Comparison of ENCODE assay signal across 11 mouse cellular contexts in the genomic region with DNA sequence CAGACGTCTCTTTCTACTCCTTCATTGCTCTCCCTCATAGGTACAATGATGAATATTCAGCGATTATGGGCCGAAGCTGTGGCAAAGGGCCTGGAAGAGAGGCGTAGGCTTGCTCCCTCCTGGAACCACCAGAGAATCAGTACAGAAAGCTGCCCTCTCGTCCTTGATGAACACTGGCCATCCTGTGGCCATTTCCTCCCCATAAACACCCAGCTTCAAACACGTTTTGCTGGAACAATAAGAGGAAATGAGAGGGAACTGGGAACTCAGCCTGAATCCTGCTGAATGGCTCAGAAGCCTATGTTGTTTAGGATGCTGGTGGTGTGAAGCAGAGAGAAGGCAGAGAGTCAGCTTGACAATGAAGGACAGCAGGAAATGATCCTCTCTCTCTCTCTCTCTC. TPM values are rescaled to one million over a fixed set of nuclear protein-coding genes. Genes with fewer than 3 reads are reported as not detected.
DNase-seq lines count a peak whose midpoint lies in the region; ATAC-seq and TF ChIP-seq lines count a peak whose summit lies in the region.
"Had no signal": no experiment of that assay in that cellular context is flagged by ENCODE, and none has a peak within 500 bp of the region (broad histone marks: within the 10 kb centered on the region; RNA-seq: fewer than 3 reads in every experiment).

No protein-coding gene starts in this region.

- no peak for ATAC-seq in heart, embryonic 16.5 days (replicated peaks; ENCODE audit: extremely low read depth, insufficient read depth, low FRiP score)
- ATAC-seq: CD4-positive, CD25-positive, alpha-beta regulatory T cell, adult 4 months had no signal

- peak overlapping the region; percentile 25; the same call in 1 of the 2 replicates for H3K27ac ChIP-seq in layer of hippocampus, adult 2 months
- H3K27ac ChIP-seq in heart, embryonic 16.5 days (ENCODE audit: low read length): peak overlapping the region; percentile 87
- H3K27ac ChIP-seq in cerebellum, adult 2 months (ENCODE audit: insufficient read depth, low read length): no peak overlapping the region
- H3K27ac ChIP-seq: liver, embryonic 14.5 days had no signal

- 61% methylated on average over 6 of the region's 6 CpGs for WGBS in heart, embryonic 16.5 days
- WGBS in cerebellum, adult 2 months: 80% methylated on average over 6 of the region's 6 CpGs

- H3K9me3 ChIP-seq in heart, embryonic 16.5 days (replicated peaks; ENCODE audit: control insufficient read depth, low read length): no peaks in the 10 kb centered on the region

- H3K27me3 ChIP-seq in heart, embryonic 16.5 days (ENCODE audit: control insufficient read depth, insufficient read depth, low read length): no peaks in the 10 kb centered on the region
- no peaks in the 10 kb centered on the region for H3K27me3 ChIP-seq in cerebellum, adult 2 months (ENCODE audit: control insufficient read depth, insufficient read depth, low read length)

- no peak for DNase-seq in layer of hippocampus, adult 2 months (ENCODE audit: low spot score in 2 of 2)
- no peak for DNase-seq in layer of hippocampus, adult 8-10 months (ENCODE audit: low spot score in 2 of 2)
- peak; percentile 61 for DNase-seq in kidney, postnatal 14 days
- peak; percentile 19 for DNase-seq in skeletal muscle tissue, adult 2 months (ENCODE audit: low read depth, low spot score)
- DNase-seq in gastrocnemius, adult 8-10 months (ENCODE audit: low spot score in 2 of 2): no peak
- no peak for DNase-seq in urinary bladder, postnatal 36 days (ENCODE audit: low spot score in 2 of 2)
- no peak for DNase-seq in cerebellum, adult 2 months
- DNase-seq: right cerebral cortex, postnatal 14 days had no signal

- TF ChIP-seq POLR2A in cerebellum, adult 2 months (IDR thresholded peaks at IDR 0.05; ENCODE audit: borderline replicate concordance, insufficient read depth, low read length): no peak

- no peak overlapping the region for H3K9ac ChIP-seq in heart, embryonic 16.5 days (ENCODE audit: low read length)
- H3K9ac ChIP-seq: liver, embryonic 14.5 days had no signal

- H3K4me3 ChIP-seq in layer of hippocampus, adult 2 months: no peak overlapping the region
- no peak overlapping the region for H3K4me3 ChIP-seq in heart, embryonic 16.5 days (ENCODE audit: low read length)
- H3K4me3 ChIP-seq in cerebellum, adult 2 months (replicated peaks; ENCODE audit: insufficient read depth, low read depth, low read length): no peak overlapping the region

- H3K4me2 ChIP-seq in heart, embryonic 16.5 days (ENCODE audit: low read depth, low read length): no peak overlapping the region

- H3K4me1 ChIP-seq in heart, embryonic 16.5 days (ENCODE audit: control insufficient read depth, insufficient read depth, low read length): peaks cover 5% of the 10 kb centered on the region
- H3K4me1 ChIP-seq in cerebellum, adult 2 months (ENCODE audit: control insufficient read depth, insufficient read depth, low read length): no peaks in the 10 kb centered on the region

- no peak for TF ChIP-seq CTCF in layer of hippocampus, adult 2 months (conservative IDR thresholded peaks at IDR 0.05)
- TF ChIP-seq CTCF in cerebellum, adult 2 months (IDR thresholded peaks at IDR 0.05; ENCODE audit: borderline replicate concordance, insufficient read depth, low read depth, low read length): no peak

- no peaks in the 10 kb centered on the region for H3K36me3 ChIP-seq in heart, embryonic 16.5 days (ENCODE audit: control insufficient read depth, insufficient read depth)

RNA-seq across cellular contexts. Expression of gene Chst15, which starts 21.3 kb away (rescaled TPM):
- total RNA-seq in layer of hippocampus, adult 2 months (2021): 10 to 100 TPM; 50.7 to 53.3 TPM
- total RNA-seq in layer of hippocampus, adult 8-10 months (2022): 10 to 100 TPM; 43.0 to 51.0 (median 47.8) TPM
- polyA plus RNA-seq in heart, embryonic 16.5 days (2015; fragmentation: Nextera tagmentation; extraction: Ambion mirVana): 6.2 and 7.2 TPM in 2 replicates
- total RNA-seq in gastrocnemius, adult 8-10 months (2022): 1 to 10 TPM; 1.4 to 2.6 (median 1.8) TPM
- 15.4 and 17.2 TPM in 2 replicates for polyA plus RNA-seq in cerebellum, adult 2 months (2012; rRNA removed)

Comparison
In these comparisons a context has a peak if more than half of its experiments do, and no peak if none do; other contexts are left out.
1. DNase-seq: peak in kidney, postnatal 14 days (single experiment) and skeletal muscle tissue, adult 2 months (single experiment); none in layer of hippocampus, adult 2 months (0 of 2), layer of hippocampus, adult 8-10 months (0 of 2), gastrocnemius, adult 8-10 months (0 of 2), urinary bladder, postnatal 36 days (0 of 2) and cerebellum, adult 2 months (0 of 2).
2. RNA of gene Chst15, which starts 21.3 kb away (total RNA-seq): 50.7 to 53.3 TPM in layer of hippocampus, adult 2 months and 43.0 to 51.0 TPM in layer of hippocampus, adult 8-10 months; 1.4 to 2.6 TPM in gastrocnemius, adult 8-10 months; every median in the first group is over 10 times any median in the second.